Mouse (Mus musculus) adrenal gland, adult 2 months (tissue): Measurements from ENCODE around the gene Nrsn2. TPM values are rescaled to one million over a fixed set of nuclear protein-coding genes. Genes with fewer than 3 reads are reported as not detected.
"Not testable (repeated sequence)": the region's sequence is repeated elsewhere in the genome, so short reads cannot be mapped to it uniquely, and the experiment has no call there.

Source experiments
- DNase-seq: peaks from one replicate; pipeline ENCODE4 v3.0.0; 2021
- polyA plus RNA-seq: library from polyadenylated mRNA; depleted of rRNA; stranded (reverse); fragments of >200 nt; gene quantifications from 2 replicates; pipeline ENCODE4 v1.2.3, GENCODE M21; 2012
- total RNA-seq, 2 experiments: library from RNA; stranded (reverse); gene quantifications; 2 replicates each; pipeline ENCODE4 v1.2.3; 2021

Nrsn2 gene
- total and polyA plus RNA-seq, 3 experiments, result 3.9 to 7.4 (median 5.0) TPM

GRCm38 (mm10) chr2:152384191-152384590 is 7.8 kb upstream of the Nrsn2 start:
- DNase-seq, result no peak

- DNase-seq, result no peak
Observed at GRCm38 (mm10) chr2:152375652-152376344, 640 bp downstream of the Nrsn2 start.

- no peak for DNase-seq
Observed at GRCm38 (mm10) chr2:152373547-152373946, 2.9 kb downstream of the Nrsn2 start.

GRCm38 (mm10) chr2:152372661-152373060 is 3.8 kb downstream of the Nrsn2 start:
- no peak for DNase-seq

- no peak for DNase-seq
Observed at GRCm38 (mm10) chr2:152372104-152372503, 4.3 kb downstream of the Nrsn2 start.

GRCm38 (mm10) chr2:152368532-152369140 is 7.8 kb downstream of the Nrsn2 start:
- DNase-seq, result peak; percentile 44

GRCm38 (mm10) chr2:152367917-152368316 is 8.5 kb downstream of the Nrsn2 start:
- peak; percentile 75 for DNase-seq

GRCm38 (mm10) chr2:152363245-152364147 is 12.9 kb downstream of the Nrsn2 start:
- peak; percentile 93 for DNase-seq

- DNase-seq, result no peak
Observed at GRCm38 (mm10) chr2:152361193-152361592, 15.2 kb downstream of the Nrsn2 start.

GRCm38 (mm10) chr2:152360271-152360775 is 16.1 kb downstream of the Nrsn2 start:
- peak; percentile 84 for DNase-seq

GRCm38 (mm10) chr2:152359616-152360015 is 16.8 kb downstream of the Nrsn2 start:
- no peak for DNase-seq

GRCm38 (mm10) chr2:152358977-152359376 is 17.5 kb downstream of the Nrsn2 start:
- not testable (repeated sequence) for DNase-seq

- DNase-seq, result peak; percentile 51
Observed at GRCm38 (mm10) chr2:152357254-152357653, 19.2 kb downstream of the Nrsn2 start.

- DNase-seq, result peak; percentile 84
Observed at GRCm38 (mm10) chr2:152349842-152350540, 26.4 kb downstream of the Nrsn2 start.

GRCm38 (mm10) chr2:152349205-152349604 is 27.2 kb downstream of the Nrsn2 start:
- DNase-seq, result no peak

GRCm38 (mm10) chr2:152347722-152348121 is 28.7 kb downstream of the Nrsn2 start:
- no peak for DNase-seq

- no peak for DNase-seq
Observed at GRCm38 (mm10) chr2:152346776-152347465, 29.5 kb downstream of the Nrsn2 start.

- DNase-seq, result peak; percentile 3
Observed at GRCm38 (mm10) chr2:152345393-152345792, 31.0 kb downstream of the Nrsn2 start.

- DNase-seq, result no peak
Observed at GRCm38 (mm10) chr2:152344909-152345308, 31.5 kb downstream of the Nrsn2 start.

- DNase-seq, result no peak
Observed at GRCm38 (mm10) chr2:152344361-152344760, 32.1 kb downstream of the Nrsn2 start.
